Mouse (Mus musculus): ENCODE measurements at regions not wholly inside any gene's neighbourhood (a gene's known extent, or its start where the extent isn't known, plus 50 kb on each side); places are given as distances from the start of the nearest gene placed in this dataset.

- H3K27me3 ChIP-seq (ENCODE audit: control insufficient read depth, insufficient read depth, low read length), result no peaks in the 10 kb centered on the region
These were observed 214.7 kb downstream of the Lyplal1 start for GRCm38 (mm10) chr1:185902395-185902794.

DNA sequence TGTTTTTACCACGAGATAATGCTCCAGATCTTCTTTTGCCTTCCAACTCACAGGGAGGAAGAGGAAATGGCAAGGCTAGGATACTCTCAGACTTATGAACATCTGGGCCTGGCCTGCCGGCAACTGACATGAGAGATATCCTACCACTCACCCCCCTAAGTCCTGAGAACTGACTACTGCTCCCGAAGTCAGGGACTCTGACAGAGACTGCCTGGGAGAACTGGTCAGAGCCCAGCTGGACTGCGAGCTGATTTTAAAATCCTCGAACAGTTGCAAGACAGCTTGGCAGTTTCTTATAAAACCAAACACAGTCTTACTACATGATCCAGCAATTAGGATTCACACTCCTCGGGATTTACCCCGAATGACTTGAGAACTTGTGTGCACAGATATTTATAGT, 211.4 kb downstream of the Lyplal1 start:
- Histone ChIP-seq H3K79me2 (ENCODE audit: control insufficient read depth, insufficient read depth, low read length) (no peaks in the 10 kb centered on the region), H3K4me1 (ENCODE audit: control insufficient read depth, insufficient read depth, low read length) (no peaks in the 10 kb centered on the region), H3K27me3 (ENCODE audit: control insufficient read depth, insufficient read depth, low read length) (no peaks in the 10 kb centered on the region), H3K4me3 (ENCODE audit: insufficient read depth, low read depth, low read length) (no peak overlapping the region), H3K9ac (ENCODE audit: low read depth, low read length) (no peak overlapping the region), H3K36me3 (ENCODE audit: control insufficient read depth, insufficient read depth, low read length) (no peaks in the 10 kb centered on the region), H3K27ac (replicated peaks; ENCODE audit: insufficient read depth, low read depth, low read length) (no peak overlapping the region)
- TF ChIP-seq CTCF (IDR thresholded peaks at IDR 0.05; ENCODE audit: low read depth, low read length) (no peak), POLR2A (IDR thresholded peaks at IDR 0.05; ENCODE audit: extremely low read depth, insufficient read depth, low read length) (no peak)
- no peak for DNase-seq (ENCODE audit: extremely low read depth, low read depth, low spot score)
- 70% methylated on average over 7 of the region's 7 CpGs for WGBS

More at GRCm38 (mm10) chr1:185902395-185902794, 214.7 kb downstream of the Lyplal1 start:
- Histone ChIP-seq H3K27ac (replicated peaks; ENCODE audit: insufficient read depth, low read depth, low read length) (no peak overlapping the region), H3K4me1 (ENCODE audit: control insufficient read depth, insufficient read depth, low read length) (no peaks in the 10 kb centered on the region), H3K9ac (ENCODE audit: low read depth, low read length) (no peak overlapping the region), H3K36me3 (ENCODE audit: control insufficient read depth, insufficient read depth, low read length) (no peaks in the 10 kb centered on the region), H3K4me3 (ENCODE audit: insufficient read depth, low read depth, low read length) (no peak overlapping the region), H3K79me2 (ENCODE audit: control insufficient read depth, insufficient read depth, low read length) (no peaks in the 10 kb centered on the region)
- TF ChIP-seq POLR2A (IDR thresholded peaks at IDR 0.05; ENCODE audit: extremely low read depth, insufficient read depth, low read length), result no peak
- no peak for TF ChIP-seq CTCF (IDR thresholded peaks at IDR 0.05; ENCODE audit: low read depth, low read length)
- no peak for DNase-seq (ENCODE audit: extremely low read depth, low read depth, low spot score)
- 69% methylated on average over 3 of the region's 3 CpGs for WGBS

DNA sequence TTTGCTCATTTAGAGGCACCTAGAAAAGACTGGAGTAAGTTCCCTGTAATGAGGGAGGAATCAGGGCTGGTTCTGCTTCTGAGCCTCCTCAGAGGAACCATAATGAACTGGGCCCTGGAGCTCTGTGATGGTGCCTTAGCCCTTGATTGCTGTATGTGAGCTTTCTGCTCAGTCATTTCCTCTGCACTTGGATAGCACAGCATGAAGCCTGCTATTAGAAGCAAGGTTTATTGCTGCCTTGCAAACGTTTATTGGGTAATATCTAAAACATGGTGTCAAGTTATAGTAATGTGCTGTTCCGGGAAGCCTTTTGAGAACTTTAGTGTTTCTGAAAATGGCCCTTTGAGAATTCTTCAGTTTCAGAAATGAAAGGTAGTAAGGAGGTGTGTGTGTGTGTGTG, 201.5 kb downstream of the Lyplal1 start:
- Histone ChIP-seq H3K4me3 (ENCODE audit: insufficient read depth, low read depth, low read length) (no peak overlapping the region), H3K27ac (replicated peaks; ENCODE audit: insufficient read depth, low read depth, low read length) (no peak overlapping the region), H3K27me3 (ENCODE audit: control insufficient read depth, insufficient read depth, low read length) (no peaks in the 10 kb centered on the region), H3K4me1 (ENCODE audit: control insufficient read depth, insufficient read depth, low read length) (no peaks in the 10 kb centered on the region), H3K36me3 (ENCODE audit: control insufficient read depth, insufficient read depth, low read length) (no peaks in the 10 kb centered on the region), H3K9ac (ENCODE audit: low read depth, low read length) (no peak overlapping the region), H3K79me2 (ENCODE audit: control insufficient read depth, insufficient read depth, low read length) (no peaks in the 10 kb centered on the region)
- DNase-seq (ENCODE audit: extremely low read depth, low read depth, low spot score), result no peak
- WGBS, result 74% methylated on average over 2 of the region's 2 CpGs
- TF ChIP-seq POLR2A (IDR thresholded peaks at IDR 0.05; ENCODE audit: extremely low read depth, insufficient read depth, low read length), result no peak
- TF ChIP-seq CTCF (IDR thresholded peaks at IDR 0.05; ENCODE audit: low read depth, low read length), result no peak

- WGBS, result 76% methylated on average over 1 of the region's 1 CpGs
These were observed 198.4 kb downstream of the Lyplal1 start for GRCm38 (mm10) chr1:185918663-185919062.

GRCm38 (mm10) chr1:185923723-185924122, 193.4 kb downstream of the Lyplal1 start:
- WGBS, result 56% methylated on average over 2 of the region's 2 CpGs
- Histone ChIP-seq H3K9ac (ENCODE audit: low read depth, low read length) (no peak overlapping the region), H3K4me1 (ENCODE audit: control insufficient read depth, insufficient read depth, low read length) (no peaks in the 10 kb centered on the region), H3K4me3 (ENCODE audit: insufficient read depth, low read depth, low read length) (no peak overlapping the region), H3K79me2 (ENCODE audit: control insufficient read depth, insufficient read depth, low read length) (no peaks in the 10 kb centered on the region), H3K27me3 (ENCODE audit: control insufficient read depth, insufficient read depth, low read length) (no peaks in the 10 kb centered on the region), H3K27ac (replicated peaks; ENCODE audit: insufficient read depth, low read depth, low read length) (no peak overlapping the region), H3K36me3 (ENCODE audit: control insufficient read depth, insufficient read depth, low read length) (no peaks in the 10 kb centered on the region)
- no peak for DNase-seq (ENCODE audit: extremely low read depth, low read depth, low spot score)
- no peak for TF ChIP-seq POLR2A (IDR thresholded peaks at IDR 0.05; ENCODE audit: extremely low read depth, insufficient read depth, low read length)
- TF ChIP-seq CTCF (IDR thresholded peaks at IDR 0.05; ENCODE audit: low read depth, low read length), result no peak

More at GRCm38 (mm10) chr1:185918663-185919062, 198.4 kb downstream of the Lyplal1 start:
- TF ChIP-seq CTCF (IDR thresholded peaks at IDR 0.05; ENCODE audit: low read depth, low read length) (no peak), POLR2A (IDR thresholded peaks at IDR 0.05; ENCODE audit: extremely low read depth, insufficient read depth, low read length) (no peak)
- H3K36me3 ChIP-seq (ENCODE audit: control insufficient read depth, insufficient read depth, low read length), result no peaks in the 10 kb centered on the region
- no peak overlapping the region for H3K4me3 ChIP-seq (ENCODE audit: insufficient read depth, low read depth, low read length)
- no peak for DNase-seq (ENCODE audit: extremely low read depth, low read depth, low spot score)
- H3K27me3 ChIP-seq (ENCODE audit: control insufficient read depth, insufficient read depth, low read length), result no peaks in the 10 kb centered on the region
- H3K9ac ChIP-seq (ENCODE audit: low read depth, low read length), result no peak overlapping the region
- H3K27ac ChIP-seq (replicated peaks; ENCODE audit: insufficient read depth, low read depth, low read length), result no peak overlapping the region
- no peaks in the 10 kb centered on the region for H3K4me1 ChIP-seq (ENCODE audit: control insufficient read depth, insufficient read depth, low read length)
- H3K79me2 ChIP-seq (ENCODE audit: control insufficient read depth, insufficient read depth, low read length), result no peaks in the 10 kb centered on the region

DNA sequence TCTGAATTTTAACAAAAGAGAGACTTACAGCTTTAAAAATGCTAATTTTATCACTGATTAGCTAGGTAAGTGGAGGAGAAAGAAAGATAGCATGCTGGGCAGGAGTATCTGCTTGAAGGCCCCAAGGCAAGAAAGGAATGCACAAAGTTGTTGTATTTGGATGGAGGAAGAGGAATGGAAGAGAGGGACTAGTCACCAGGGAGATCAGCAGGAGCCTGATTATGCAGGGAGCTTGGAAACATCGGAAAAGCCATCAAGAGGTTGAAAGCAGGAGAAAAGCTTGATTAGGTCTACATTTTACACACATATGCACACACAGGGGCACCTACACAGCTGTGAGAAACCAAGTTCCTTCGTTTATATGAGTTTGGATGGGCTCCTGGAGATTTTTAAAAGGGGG, 188.1 kb downstream of the Lyplal1 start:
- 55% methylated on average over 2 of the region's 2 CpGs for WGBS
- H3K4me1 ChIP-seq (ENCODE audit: control insufficient read depth, insufficient read depth, low read length), result no peaks in the 10 kb centered on the region
- no peak overlapping the region for H3K9ac ChIP-seq (ENCODE audit: low read depth, low read length)
- H3K4me3 ChIP-seq (ENCODE audit: insufficient read depth, low read depth, low read length), result no peak overlapping the region
- DNase-seq (ENCODE audit: extremely low read depth, low read depth, low spot score), result no peak
- no peak overlapping the region for H3K27ac ChIP-seq (replicated peaks; ENCODE audit: insufficient read depth, low read depth, low read length)
- H3K36me3 ChIP-seq (ENCODE audit: control insufficient read depth, insufficient read depth, low read length), result no peaks in the 10 kb centered on the region
- no peaks in the 10 kb centered on the region for H3K27me3 ChIP-seq (ENCODE audit: control insufficient read depth, insufficient read depth, low read length)
- TF ChIP-seq CTCF (IDR thresholded peaks at IDR 0.05; ENCODE audit: low read depth, low read length) (no peak), POLR2A (IDR thresholded peaks at IDR 0.05; ENCODE audit: extremely low read depth, insufficient read depth, low read length) (no peak)
- H3K79me2 ChIP-seq (ENCODE audit: control insufficient read depth, insufficient read depth, low read length), result no peaks in the 10 kb centered on the region

Measured in liver, adult 2 months (tissue).